ENCODE assay signal across 9 mouse cellular contexts in the genomic region with DNA sequence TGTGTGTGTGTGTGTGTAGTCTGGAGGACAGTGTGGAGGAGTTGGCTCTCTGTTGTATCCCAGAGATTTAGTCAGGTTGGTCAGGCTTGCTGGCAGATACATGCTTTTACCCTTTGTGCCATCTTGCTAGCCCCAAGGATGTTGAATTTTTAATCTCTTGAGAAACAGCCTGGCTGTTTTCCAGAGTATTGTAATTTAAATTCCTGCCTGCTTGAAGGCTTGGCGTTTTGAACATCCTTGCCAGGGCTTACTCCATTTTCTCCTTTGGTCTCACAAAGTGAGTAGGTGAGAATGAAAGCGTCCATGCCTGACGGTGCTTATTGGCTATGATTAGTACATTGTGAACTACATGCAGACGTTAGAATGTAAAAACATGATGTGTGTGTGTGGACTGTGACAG.
"Had no signal": no experiment of that assay in that cellular context is flagged by ENCODE, and none has a peak within 500 bp of the region (broad histone marks: within the 10 kb centered on the region; RNA-seq: fewer than 3 reads in every experiment).

No protein-coding gene starts in this region.

- H3K27ac ChIP-seq: kidney, embryonic 15.5 days; limb, embryonic 13.5 days; liver, embryonic 14.5 days had no signal

- H3K4me3 ChIP-seq: kidney, embryonic 15.5 days; limb, embryonic 13.5 days had no signal

- DNase-seq: kidney, adult 11 months; kidney, postnatal 14 days; left cerebral cortex, postnatal 4 days; right cerebral cortex, postnatal 14 days had no signal

- H3K9me3 ChIP-seq: kidney, embryonic 15.5 days; limb, embryonic 13.5 days had no signal

- H3K27me3 ChIP-seq: kidney, embryonic 15.5 days; limb, embryonic 13.5 days had no signal

- H3K4me2 ChIP-seq: kidney, embryonic 15.5 days; limb, embryonic 13.5 days; midbrain, embryonic 11.5 days had no signal

- H3K4me1 ChIP-seq: kidney, embryonic 15.5 days; limb, embryonic 13.5 days had no signal

- ATAC-seq: midbrain, embryonic 16.5 days had no signal

- H3K9ac ChIP-seq: kidney, embryonic 15.5 days; limb, embryonic 13.5 days; liver, embryonic 14.5 days had no signal
